ENCODE assay signal across 8 mouse cellular contexts in genomic region chr1:184041778-184042573, GRCm38 (mm10). TPM values are rescaled to one million over a fixed set of nuclear protein-coding genes. Genes with fewer than 3 reads are reported as not detected.
DNase-seq lines count a peak whose midpoint lies in the region; ATAC-seq and TF ChIP-seq lines count a peak whose summit lies in the region.

No protein-coding gene starts in this region.

- no peaks in the 10 kb centered on the region for H3K27me3 ChIP-seq in hindbrain, embryonic 15.5 days
- no peaks in the 10 kb centered on the region for H3K27me3 ChIP-seq in hindbrain, embryonic 13.5 days
- H3K27me3 ChIP-seq in Patski: no peaks in the 10 kb centered on the region

- no peak overlapping the region for H3K4me3 ChIP-seq in hindbrain, embryonic 15.5 days
- no peak overlapping the region for H3K4me3 ChIP-seq in hindbrain, embryonic 13.5 days
- no peak overlapping the region for H3K4me3 ChIP-seq in lung, adult 2 months (replicated peaks; ENCODE audit: extremely low read depth, low read depth, low read length)

- H3K9me3 ChIP-seq in hindbrain, embryonic 15.5 days: no peaks in the 10 kb centered on the region
- no peaks in the 10 kb centered on the region for H3K9me3 ChIP-seq in hindbrain, embryonic 13.5 days

- 69% methylated on average over 9 of the region's 9 CpGs for WGBS in hindbrain, embryonic 15.5 days
- WGBS in hindbrain, embryonic 13.5 days: 64% methylated on average over 9 of the region's 9 CpGs
- 51% methylated on average over 9 of the region's 9 CpGs for WGBS in lung, adult 2 months

- in situ Hi-C loops in Patski (cut with MboI; ENCODE audit: low pct_unique_long_range_greater_than_20kb): no loop called here

- no peak for TF ChIP-seq POLR2A in lung, adult 2 months (IDR thresholded peaks at IDR 0.05; ENCODE audit: borderline replicate concordance, extremely low read depth, low read depth, low read length)

- H3K27ac ChIP-seq in hindbrain, embryonic 15.5 days (replicated peaks): no peak overlapping the region
- H3K27ac ChIP-seq in hindbrain, embryonic 13.5 days: no peak overlapping the region

- no peak for ATAC-seq in hindbrain, embryonic 15.5 days (ENCODE audit: low FRiP score, low read depth)
- no peak for ATAC-seq in hindbrain, embryonic 13.5 days (ENCODE audit: low FRiP score)
- ATAC-seq in Patski: peak; percentile 66
- ATAC-seq in monocyte, adult 5-6 weeks (replicated peaks; ENCODE audit: insufficient number of reproducible peaks, low FRiP score, low TSS enrichment, poor library complexity, severe bottlenecking): no peak

- no peak overlapping the region for H3K9ac ChIP-seq in hindbrain, embryonic 15.5 days
- no peak overlapping the region for H3K9ac ChIP-seq in hindbrain, embryonic 13.5 days

- no peak for TF ChIP-seq CTCF in Patski (IDR thresholded peaks at IDR 0.05)
- no peak for TF ChIP-seq CTCF in lung, adult 2 months (IDR thresholded peaks at IDR 0.05; ENCODE audit: insufficient read depth, low read length)

- POLR2A ChIA-PET in Patski (lab: Charles Lee): interaction anchor here (0.6 to 2.0 kb wide), 3 partner anchors 9 to 383 kb away, joined by 3 to 6 read pairs (median 4); no protein-coding TSS in a partner anchor

- DNase-seq in Patski (ENCODE audit: low read depth, low spot score): peak; percentile 62
- DNase-seq in heart, adult 8-10 months (ENCODE audit: low spot score): peak; percentile 65
- DNase-seq in lung, adult 2 months: peak; percentile 14
- no peak for DNase-seq in left cerebral cortex, adult 11 months (ENCODE audit: low spot score)
- DNase-seq in frontal cortex, postnatal 10 days (ENCODE audit: low spot score in 2 of 2): no peak

- peak overlapping the region; percentile 17 for H3K4me2 ChIP-seq in hindbrain, embryonic 15.5 days
- H3K4me2 ChIP-seq in hindbrain, embryonic 13.5 days: no peak overlapping the region

- H3K36me3 ChIP-seq in hindbrain, embryonic 15.5 days: no peaks in the 10 kb centered on the region
- no peaks in the 10 kb centered on the region for H3K36me3 ChIP-seq in hindbrain, embryonic 13.5 days

- H3K4me1 ChIP-seq in hindbrain, embryonic 15.5 days (replicated peaks): peaks cover 11% of the 10 kb centered on the region; the same call in 1 of the 2 replicates
- H3K4me1 ChIP-seq in hindbrain, embryonic 13.5 days (replicated peaks): peaks cover 21% of the 10 kb centered on the region
- peaks cover 10% of the 10 kb centered on the region for H3K4me1 ChIP-seq in lung, adult 2 months (ENCODE audit: control insufficient read depth, insufficient read depth, low read length)

- CTCF ChIA-PET in Patski (lab: Charles Lee): interaction anchor here (1.1 to 1.2 kb wide), 3 partner anchors 31 to 140 kb away, joined by 3 to 4 read pairs (median 3); no protein-coding TSS in a partner anchor

RNA-seq across cellular contexts. Expression of gene 1700056E22Rik, which starts 7.9 kb away (rescaled TPM):
- 0.67 and 0.73 TPM in 2 replicates for polyA plus RNA-seq in hindbrain, embryonic 15.5 days (2015; fragmentation: Nextera tagmentation; extraction: Ambion mirVana)
- polyA plus RNA-seq in hindbrain, embryonic 13.5 days (2015; fragmentation: Nextera tagmentation; extraction: Ambion mirVana): 1.3 TPM in 2 replicates
- 3.4 TPM for polyA plus RNA-seq in Patski (2021)
- 1 to 10 TPM in 3 of 4 experiments, under 1 TPM in 1; 0.57 to 1.7 (median 1.2) TPM for total RNA-seq in heart, adult 8-10 months (2022)
- 0.97 and 1.9 TPM in 2 replicates for polyA plus RNA-seq in lung, adult 2 months (2012; rRNA removed)
- total RNA-seq in monocyte, adult 5-6 weeks (2017): 1.3 to 6.6 TPM (median 1.8 TPM) in 3 replicates

RNA-seq across cellular contexts. Expression of gene Dusp10, which starts 28.9 kb away (rescaled TPM):
- polyA plus RNA-seq in hindbrain, embryonic 15.5 days (2015; fragmentation: Nextera tagmentation; extraction: Ambion mirVana): 5.0 and 5.3 TPM in 2 replicates
- polyA plus RNA-seq in hindbrain, embryonic 13.5 days (2015; fragmentation: Nextera tagmentation; extraction: Ambion mirVana): 4.7 and 5.2 TPM in 2 replicates
- polyA plus RNA-seq in Patski (2021): 31.3 TPM
- total RNA-seq in heart, adult 8-10 months (2022): 1 to 10 TPM; 5.8 to 8.3 (median 7.4) TPM
- polyA plus RNA-seq in lung, adult 2 months (2012; rRNA removed): 13.6 and 16.4 TPM in 2 replicates
- 11.6 to 25.0 TPM (median 22.9 TPM) in 3 replicates for total RNA-seq in monocyte, adult 5-6 weeks (2017)

Comparison
In these comparisons a context has a peak if more than half of its experiments do, and no peak if none do; other contexts are left out.
1. DNase-seq: peak in Patski (single experiment), heart, adult 8-10 months (single experiment) and lung, adult 2 months (single experiment); none in left cerebral cortex, adult 11 months (single experiment) and frontal cortex, postnatal 10 days (0 of 2).